Mouse (Mus musculus): ENCODE results near the gene Plekhg5. TPM values are rescaled to one million over a fixed set of nuclear protein-coding genes. Genes with fewer than 3 reads are reported as not detected.

The Plekhg5 gene
- total RNA-seq, 4 experiments from 2014 or later, result 123 to 164 (median 145) TPM

- DNase-seq (ENCODE audit: low spot score in 2 of 2), result no peak
Measured at GRCm38 (mm10) chr4:152097911-152098799, 25.9 kb downstream of the Plekhg5 start.

GRCm38 (mm10) chr4:152100541-152100940 is 28.2 kb downstream of the Plekhg5 start:
- DNase-seq (ENCODE audit: low spot score in 2 of 2), result no peak

- no peak for DNase-seq (ENCODE audit: low spot score in 2 of 2)
Measured at GRCm38 (mm10) chr4:152101081-152101653, 28.9 kb downstream of the Plekhg5 start.

- no peak for DNase-seq (ENCODE audit: low spot score in 2 of 2)
Measured at GRCm38 (mm10) chr4:152101921-152102320, 29.6 kb downstream of the Plekhg5 start.

- peak in 1 of 2 experiments; percentile 77 for DNase-seq (ENCODE audit: low spot score in 2 of 2)
Measured at GRCm38 (mm10) chr4:152103025-152103424, 30.7 kb downstream of the Plekhg5 start.

- no peak for DNase-seq (ENCODE audit: low spot score in 2 of 2)
Measured at GRCm38 (mm10) chr4:152106746-152107145, 34.4 kb downstream of the Plekhg5 start.

- DNase-seq (ENCODE audit: low spot score in 2 of 2), result no peak
Measured at GRCm38 (mm10) chr4:152107493-152107892, 35.2 kb downstream of the Plekhg5 start.

GRCm38 (mm10) chr4:152107971-152108509 is 35.7 kb downstream of the Plekhg5 start:
- peak; percentile 68 for DNase-seq (ENCODE audit: low spot score in 2 of 2)

GRCm38 (mm10) chr4:152108673-152109072 is 36.4 kb downstream of the Plekhg5 start:
- DNase-seq (ENCODE audit: low spot score in 2 of 2), result no peak

- no peak for DNase-seq (ENCODE audit: low spot score in 2 of 2)
Measured at GRCm38 (mm10) chr4:152109509-152109908, 37.2 kb downstream of the Plekhg5 start.

- no peak for DNase-seq (ENCODE audit: low spot score in 2 of 2)
Measured at GRCm38 (mm10) chr4:152110689-152111088, 38.4 kb downstream of the Plekhg5 start.

GRCm38 (mm10) chr4:152112329-152112728 is 40.0 kb downstream of the Plekhg5 start:
- DNase-seq (ENCODE audit: low spot score in 2 of 2), result no peak

- DNase-seq (ENCODE audit: low spot score in 2 of 2), result no peak
Measured at GRCm38 (mm10) chr4:152114080-152114479, 41.8 kb downstream of the Plekhg5 start.

GRCm38 (mm10) chr4:152115921-152116612 is 43.8 kb downstream of the Plekhg5 start, which contains the start of gene Tnfrsf25:
Gene Tnfrsf25, plus strand, starts transcription at chr4:152115934.
- no peak for DNase-seq (ENCODE audit: low spot score in 2 of 2)

GRCm38 (mm10) chr4:152117538-152117937 is 45.2 kb downstream of the Plekhg5 start:
- DNase-seq (ENCODE audit: low spot score in 2 of 2), result no peak

- DNase-seq (ENCODE audit: low spot score in 2 of 2), result peak in 1 of 2 experiments; percentile 56
Measured at GRCm38 (mm10) chr4:152119396-152120292, 47.3 kb downstream of the Plekhg5 start.

GRCm38 (mm10) chr4:152120311-152121182 is 48.2 kb downstream of the Plekhg5 start:
- DNase-seq (ENCODE audit: low spot score in 2 of 2), result no peak

GRCm38 (mm10) chr4:152121183-152121505 is 48.8 kb downstream of the Plekhg5 start:
- DNase-seq (ENCODE audit: low spot score in 2 of 2), result no peak

GRCm38 (mm10) chr4:152124361-152124961 is 52.2 kb downstream of the Plekhg5 start:
- no peak for DNase-seq (ENCODE audit: low spot score in 2 of 2)

Measured in layer of hippocampus, adult 8-10 months (tissue).